Mouse (Mus musculus) C2C12 (cell line): ENCODE results near the gene Wdr63.

Source experiments
- CEBPB ChIP-seq: IDR thresholded peaks from one replicate; pipeline ENCODE4 v1.6.1; 2011; ENCODE audit warnings: low read depth, mild to moderate bottlenecking, control low read depth, moderate library complexity
- CTCF ChIP-seq: IDR thresholded peaks from one replicate; pipeline ENCODE4 v1.5.1; 2011; ENCODE audit not compliant: control insufficient read depth, insufficient read depth, insufficient read length
- FOSL1 ChIP-seq: IDR thresholded peaks from one replicate; pipeline ENCODE4 v1.8.0; 2011; ENCODE audit warnings: mild to moderate bottlenecking, low read length; ENCODE audit not compliant: poor library complexity, insufficient read depth, severe bottlenecking
- MAX ChIP-seq: IDR thresholded peaks from one replicate; pipeline ENCODE4 v1.6.1; 2011; ENCODE audit warnings: mild to moderate bottlenecking, control low read depth
- MYOD1 ChIP-seq: IDR thresholded peaks from one replicate; pipeline ENCODE4 v1.6.1; 2011; ENCODE audit warnings: low read depth; ENCODE audit not compliant: control insufficient read depth, insufficient read length
- MYOG ChIP-seq: IDR thresholded peaks from one replicate; pipeline ENCODE4 v1.6.1; 2011; ENCODE audit not compliant: control insufficient read depth, insufficient read length; ENCODE audit errors: extremely low read depth
- USF1 ChIP-seq: IDR thresholded peaks from one replicate; pipeline ENCODE4 v1.6.1; 2011; ENCODE audit warnings: low read depth, mild to moderate bottlenecking, control low read depth, moderate library complexity

DNA sequence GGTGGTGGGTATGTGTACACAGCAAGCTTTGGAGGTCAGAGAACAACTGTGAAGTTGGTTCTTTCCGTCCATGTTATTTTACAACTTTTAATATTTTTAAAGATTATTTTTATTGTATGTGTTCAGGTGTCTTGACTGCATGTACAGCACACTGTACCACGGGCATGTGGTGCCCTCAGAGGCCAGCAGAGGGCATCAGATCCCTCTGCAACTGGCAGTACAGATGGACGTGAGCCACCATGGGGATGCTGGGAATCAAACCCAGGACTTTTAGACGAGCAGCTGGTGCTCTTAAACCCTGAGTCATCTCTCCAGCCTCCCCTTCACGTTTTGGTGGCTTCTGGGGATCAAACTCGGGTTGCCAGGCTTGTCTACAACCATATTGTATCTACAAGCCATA, 5.9 kb downstream of the Wdr63 start:
- TF ChIP-seq USF1: no peak
- no peak for TF ChIP-seq CTCF
- TF ChIP-seq MYOG: no peak
- no peak for TF ChIP-seq MYOD1
- no peak for TF ChIP-seq MAX
- no peak for TF ChIP-seq CEBPB
- TF ChIP-seq FOSL1: no peak
